Mouse (Mus musculus): Measurements from ENCODE around the gene Ms4a10.

- no peak for TF ChIP-seq POLR2A (IDR thresholded peaks at IDR 0.05; ENCODE audit: low read depth, low read length)
- peak; percentile 40; the same call in 1 of the 2 replicates for TF ChIP-seq CTCF (IDR thresholded peaks at IDR 0.05; ENCODE audit: borderline replicate concordance, insufficient read depth, low read length)
Measured at GRCm38 (mm10) chr19:10979184-10980168, 5.0 kb upstream of the Ms4a10 start.

All from embryonic fibroblast, embryonic 13.5 days (primary cell).